Mouse (Mus musculus) c-Kit-negative CD71-positive TER-119-positive erythroid progenitor cells, embryonic 14.5 days (primary cell): ENCODE results near the gene Map3k12.

ENCODE experiments used
- DNase-seq: peaks from one replicate; pipeline ENCODE4 v3.0.0-alpha.2; 2013; ENCODE audit warnings: low read depth, low spot score

Gene Map3k12

DNA sequence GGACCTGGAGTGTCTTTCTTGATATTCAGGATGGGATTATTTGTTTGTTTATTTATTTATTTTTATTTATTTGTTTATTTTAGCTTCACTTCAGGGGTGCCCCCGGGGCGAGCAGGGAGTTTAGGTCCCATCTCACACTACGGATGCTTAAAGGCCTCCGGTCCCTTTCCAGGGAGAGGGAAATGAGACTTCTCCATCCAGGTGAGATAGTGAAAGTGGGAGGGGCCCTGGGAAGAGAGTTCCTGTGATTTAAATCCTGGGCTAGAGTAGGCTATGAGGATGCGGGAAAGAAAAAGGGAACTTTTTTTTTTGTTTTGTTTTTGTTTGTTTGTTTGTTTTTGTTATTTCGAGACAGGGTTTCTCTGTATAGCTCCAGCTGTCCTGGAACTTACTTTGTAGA is 57.5 kb downstream of the Map3k12 start:
- no peak for DNase-seq

DNA sequence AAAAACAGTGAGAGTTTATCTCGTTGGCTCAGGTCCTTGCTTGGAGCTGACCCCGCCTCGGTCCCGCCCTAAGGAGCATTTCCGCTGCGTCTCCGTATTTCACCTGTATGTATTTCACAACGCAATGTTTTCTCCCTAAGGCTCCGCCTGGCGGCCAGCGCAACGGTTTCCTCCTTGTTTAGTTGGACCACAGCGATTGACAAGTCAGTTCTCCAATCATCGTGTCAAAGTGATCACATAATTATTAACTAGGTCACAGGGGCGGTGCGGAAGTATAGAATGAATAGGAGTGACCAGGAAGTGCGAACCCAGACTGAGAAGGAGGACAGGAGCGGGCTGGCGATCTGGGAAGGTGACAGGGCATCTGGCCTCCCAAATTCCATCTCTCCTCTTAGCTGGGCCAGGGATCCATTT is 58.0 kb downstream of the Map3k12 start, which contains the start of gene Prr13:
Gene Prr13, plus strand, starts transcription at position 125 of the 414 bp plus-strand sequence.
- peak; percentile 77 for DNase-seq

DNA sequence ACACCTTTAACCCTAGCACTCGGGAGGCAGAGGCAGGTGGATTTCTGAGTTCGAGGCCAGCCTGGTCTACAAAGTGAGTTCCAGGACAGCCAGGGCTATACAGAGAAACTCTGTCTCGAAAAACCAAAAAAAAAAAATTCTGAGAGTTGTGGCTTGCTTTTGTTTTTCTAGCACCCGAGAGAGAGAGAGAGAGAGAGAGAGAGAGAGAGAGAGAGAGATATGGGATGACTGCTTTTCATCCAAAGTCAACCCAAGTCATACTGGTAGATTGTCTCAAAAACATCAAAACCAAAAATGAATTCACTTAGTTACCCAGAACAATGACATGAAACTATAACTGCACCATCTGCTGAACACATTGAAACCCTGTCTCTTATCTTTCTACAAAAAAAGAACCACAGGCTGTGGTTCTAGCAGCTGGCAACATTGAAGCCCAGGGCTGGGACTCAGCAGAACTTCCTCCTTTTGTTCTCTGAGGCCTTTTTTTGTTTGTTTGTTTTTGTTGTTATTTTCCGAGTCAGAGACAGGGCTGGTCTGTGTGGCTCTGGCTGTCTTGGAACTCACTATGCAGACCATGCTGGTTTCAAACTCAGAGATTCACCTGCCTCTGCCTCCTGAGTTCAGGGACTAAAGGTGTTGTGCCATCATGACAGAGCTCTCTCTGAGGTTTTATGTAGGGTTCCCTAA is 58.7 kb downstream of the Map3k12 start:
- DNase-seq, result no peak

DNA sequence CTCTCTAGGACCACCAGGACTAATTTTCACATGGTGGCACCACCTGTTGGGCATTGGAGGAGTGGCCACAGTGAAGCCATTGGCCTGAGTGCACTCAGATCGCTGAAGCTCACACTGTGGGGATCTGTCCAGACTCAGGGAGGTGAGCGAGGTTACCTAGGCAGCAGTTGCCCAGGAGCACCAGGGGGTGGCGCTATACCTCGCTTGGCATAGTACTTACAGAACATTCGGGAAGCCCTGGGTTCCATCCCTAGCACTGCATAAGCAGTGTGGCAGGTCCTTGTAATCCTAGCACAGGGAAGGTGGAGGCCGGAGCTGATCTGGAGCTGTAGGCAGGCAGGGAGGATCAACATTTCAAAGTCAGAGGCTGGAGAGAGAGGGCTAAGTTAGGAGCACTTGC is 60.9 kb downstream of the Map3k12 start:
- DNase-seq, result no peak

DNA sequence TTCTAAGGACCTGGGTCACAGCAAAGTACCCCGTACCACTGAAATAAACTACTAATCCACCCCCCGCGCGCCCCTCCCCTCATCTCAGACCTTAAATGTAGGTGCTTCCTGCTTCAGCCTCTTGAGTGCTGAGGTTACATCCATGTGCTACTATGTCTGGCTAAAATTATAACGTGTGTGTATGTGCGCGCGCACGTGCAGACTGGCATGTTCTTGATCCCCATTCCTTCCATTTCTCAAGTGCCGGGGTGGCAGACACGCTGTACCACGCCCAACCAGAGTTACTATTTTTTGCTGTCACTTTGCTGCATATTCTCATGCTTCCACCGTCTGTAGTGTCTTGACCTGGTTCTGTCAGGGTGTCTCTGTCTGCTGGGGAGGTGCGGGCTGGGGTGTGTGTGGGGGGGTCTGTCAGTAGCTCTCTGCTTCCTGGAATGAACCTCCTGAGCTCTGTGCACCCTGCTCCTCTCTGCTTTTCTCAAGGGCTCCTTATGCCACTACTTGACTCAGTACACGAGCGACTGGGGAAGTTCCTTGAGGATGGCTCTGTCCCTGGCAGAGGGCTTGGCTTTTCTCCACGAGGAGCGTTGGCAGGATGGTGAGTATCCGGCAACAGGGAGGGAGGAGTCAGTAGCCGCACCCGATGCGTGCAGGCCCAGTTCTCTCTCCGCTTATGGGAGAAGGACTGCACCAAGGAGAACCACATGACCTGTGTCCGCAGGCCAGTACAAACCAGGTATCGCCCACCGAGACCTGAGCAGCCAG is 65.0 kb downstream of the Map3k12 start:
- DNase-seq, result no peak

DNA sequence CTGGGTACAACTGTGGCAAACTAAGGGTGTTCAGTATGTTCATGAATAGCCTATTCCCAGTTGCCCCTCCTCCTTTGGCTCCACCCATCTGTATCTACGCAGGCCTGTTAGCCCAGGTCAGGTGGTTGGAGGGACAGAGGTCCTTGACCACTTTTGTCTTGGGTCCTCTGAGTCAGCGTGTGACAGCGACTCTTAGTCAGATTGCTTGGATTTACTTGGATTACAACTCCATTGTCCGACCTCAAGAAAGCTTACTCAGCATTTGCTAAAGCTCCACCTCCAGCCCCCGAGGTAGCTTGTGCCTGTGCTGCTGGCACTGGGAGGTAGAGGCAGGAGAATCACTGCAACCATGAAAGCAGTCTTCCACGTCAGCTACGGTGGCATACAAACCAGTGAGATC is 65.9 kb downstream of the Map3k12 start:
- no peak for DNase-seq

DNA sequence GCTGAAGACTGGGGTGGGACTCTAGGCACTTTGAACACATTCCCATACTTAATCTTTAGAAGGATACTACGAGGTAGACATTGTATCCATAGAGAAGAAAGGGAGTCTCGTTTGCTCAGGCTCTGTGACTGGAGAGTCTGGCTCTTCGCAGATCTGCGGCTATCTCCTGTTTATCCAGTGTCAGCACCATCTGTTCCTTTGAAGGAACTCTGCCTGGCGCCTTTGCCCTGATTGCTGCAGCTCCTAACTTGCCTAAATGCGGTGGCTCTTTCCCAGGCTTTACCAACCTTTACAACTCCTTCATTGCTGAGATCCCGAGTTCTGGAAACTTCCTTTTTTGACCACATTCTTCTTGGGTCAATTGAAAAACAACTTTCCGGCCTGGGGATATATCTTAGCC is 67.5 kb downstream of the Map3k12 start:
- DNase-seq, result no peak
